Mouse (Mus musculus) midbrain, embryonic 12.5 days (tissue): ENCODE data around the gene Slc25a22. TPM values are rescaled to one million over a fixed set of nuclear protein-coding genes. Genes with fewer than 3 reads are reported as not detected.

Experiments used
- ATAC-seq: fragments of 200-750 bp; cut with Nextera tagmentation; 2 replicates; pipeline ENCODE4 v1.8.0; 2017; ENCODE audit warnings: low read depth, moderate TSS enrichment, moderate library complexity; ENCODE audit not compliant: low FRiP score
- H3K27ac ChIP-seq: fragments of 300-500 bp; sonication (generic); replicated peaks from 2 replicates; pipeline ENCODE4 v1.5.1; 2016; ENCODE audit warnings: mild to moderate bottlenecking
- H3K27me3 ChIP-seq: fragments of 300-500 bp; sonication (generic); 2 replicates; pipeline ENCODE4 v1.6.1; 2016; ENCODE audit warnings: mild to moderate bottlenecking
- H3K36me3 ChIP-seq: fragments of 300-500 bp; sonication (generic); 2 replicates; pipeline ENCODE4 v1.6.1; 2016
- H3K4me1 ChIP-seq: fragments of 300-500 bp; sonication (generic); 2 replicates; pipeline ENCODE4 v1.6.1; 2016
- H3K4me2 ChIP-seq: fragments of 300-500 bp; sonication (generic); replicated peaks from 2 replicates; pipeline ENCODE4 v1.6.1; 2016; ENCODE audit warnings: mild to moderate bottlenecking, moderate library complexity
- H3K4me3 ChIP-seq: fragments of 300-500 bp; sonication (generic); 2 replicates; pipeline ENCODE4 v1.5.1; 2016; ENCODE audit warnings: mild to moderate bottlenecking
- H3K9ac ChIP-seq: fragments of 300-500 bp; sonication (generic); replicated peaks from 2 replicates; pipeline ENCODE4 v1.6.1; 2016; ENCODE audit warnings: mild to moderate bottlenecking, moderate library complexity
- H3K9me3 ChIP-seq: fragments of 300-500 bp; sonication (generic); 2 replicates; pipeline ENCODE4 v1.6.1; 2016; ENCODE audit warnings: mild to moderate bottlenecking
- WGBS: fragments of 180-500 bp; shearing (Covaris S2); methylation state at CpG from one replicate; pipeline ENCODE4 v1.1.7; 2016; 5-methylcytosine and 5-hydroxymethylcytosine counted together
- polyA plus RNA-seq: library from polyadenylated mRNA; unstranded; fragments of >200 nt; fragmentation: Nextera tagmentation; extraction: Ambion mirVana; gene quantifications from 2 replicates; pipeline ENCODE4 v1.2.1, GENCODE M21; 2016

Gene Slc25a22
- polyA plus RNA-seq, 1 experiment from 2014 or later: 52.7 TPM

- Histone ChIP-seq H3K4me1 (peaks cover 27% of the 10 kb centered on the region), H3K27ac (no peak overlapping the region), H3K9ac (no peak overlapping the region), H3K4me2 (peak overlapping the region; percentile 54), H3K36me3 (peaks cover 15% of the 10 kb centered on the region; the same call in 1 of the 2 replicates), H3K27me3 (peaks cover 87% of the 10 kb centered on the region), H3K9me3 (no peaks in the 10 kb centered on the region), H3K4me3 (peak overlapping the region; percentile 40; the same call in 1 of the 2 replicates)
- ATAC-seq: no peak
- 19% methylated on average over 5 of the region's 5 CpGs for WGBS
These were observed 24.7 kb upstream of the Slc25a22 start for GRCm38 (mm10) chr7:141462333-141462821.

GRCm38 (mm10) chr7:141461521-141462332 is 24.0 kb upstream of the Slc25a22 start:
- H3K4me1 ChIP-seq: peaks cover 21% of the 10 kb centered on the region
- peaks cover 89% of the 10 kb centered on the region for H3K27me3 ChIP-seq
- H3K4me3 ChIP-seq: peak overlapping the region; percentile 40
- no peaks in the 10 kb centered on the region for H3K9me3 ChIP-seq
- H3K9ac ChIP-seq: peak overlapping the region; percentile 49; the same call in 1 of the 2 replicates
- peaks cover 15% of the 10 kb centered on the region; the same call in 1 of the 2 replicates for H3K36me3 ChIP-seq
- 2% methylated on average over 55 of the region's 59 CpGs for WGBS
- ATAC-seq: no peak
- peak overlapping the region; percentile 54 for H3K4me2 ChIP-seq
- H3K27ac ChIP-seq: no peak overlapping the region

DNA sequence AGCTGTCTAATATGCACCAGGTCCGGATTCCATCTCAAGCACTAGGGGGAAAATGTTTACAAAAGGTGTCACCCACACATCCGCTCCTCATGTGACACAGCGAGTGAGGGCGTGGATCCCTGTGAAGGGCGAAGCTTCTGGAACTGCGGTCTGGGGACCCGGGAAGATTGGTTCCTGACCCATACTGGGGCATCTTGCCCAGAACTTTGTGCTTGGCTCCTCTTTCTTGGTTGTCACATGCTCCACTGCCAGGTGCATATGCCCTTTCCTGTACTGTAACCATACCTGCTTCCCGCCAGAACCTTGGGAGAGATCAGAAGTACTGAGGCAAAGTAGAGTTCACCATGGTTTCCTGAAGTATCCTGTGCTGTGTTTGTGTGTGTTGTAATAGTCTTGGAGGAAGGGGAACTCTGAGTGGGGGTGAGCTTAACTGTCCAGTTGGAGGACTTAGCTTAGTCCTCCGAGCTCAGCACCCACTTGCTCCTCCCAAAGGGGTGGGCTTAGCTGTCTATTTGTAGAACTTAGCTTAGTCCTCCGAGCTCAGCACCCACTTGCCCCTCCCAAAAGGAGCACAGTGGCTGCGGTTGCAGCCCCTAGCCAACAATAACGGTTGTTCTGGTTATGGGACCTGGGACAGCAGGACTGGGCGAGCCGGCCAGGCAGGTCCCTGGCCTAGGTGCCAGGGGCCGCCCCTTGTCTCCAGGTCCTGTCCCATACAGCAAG is 22.9 kb upstream of the Slc25a22 start, which contains the start of gene Cracr2b:
Gene Cracr2b (plus strand): TSS at position 704 of the 723 bp plus-strand sequence.
- H3K9ac ChIP-seq: peak within 1 kb of the TSS; percentile 49; the same call in 1 of the 2 replicates
- WGBS: 71% methylated on average over 15 of the region's 15 CpGs
- no peak for ATAC-seq
- H3K9me3 ChIP-seq: no peaks in the 10 kb centered on the region
- peaks cover 86% of the 10 kb centered on the region for H3K27me3 ChIP-seq
- peak within 1 kb of the TSS; percentile 40 for H3K4me3 ChIP-seq
- H3K36me3 ChIP-seq: peaks cover 15% of the 10 kb centered on the region; the same call in 1 of the 2 replicates
- peak within 1 kb of the TSS; percentile 54 for H3K4me2 ChIP-seq
- H3K27ac ChIP-seq: no peak within 1 kb of the TSS
- peaks cover 27% of the 10 kb centered on the region for H3K4me1 ChIP-seq

GRCm38 (mm10) chr7:141460001-141460390 is 22.3 kb upstream of the Slc25a22 start:
- Histone ChIP-seq H3K4me2 (no peak overlapping the region), H3K9ac (no peak overlapping the region), H3K27ac (no peak overlapping the region), H3K9me3 (no peaks in the 10 kb centered on the region), H3K4me3 (no peak overlapping the region), H3K4me1 (peaks cover 27% of the 10 kb centered on the region), H3K36me3 (peaks cover 15% of the 10 kb centered on the region; the same call in 1 of the 2 replicates), H3K27me3 (peaks cover 80% of the 10 kb centered on the region)
- WGBS: 75% methylated on average over 5 of the region's 5 CpGs
- ATAC-seq: no peak

DNA sequence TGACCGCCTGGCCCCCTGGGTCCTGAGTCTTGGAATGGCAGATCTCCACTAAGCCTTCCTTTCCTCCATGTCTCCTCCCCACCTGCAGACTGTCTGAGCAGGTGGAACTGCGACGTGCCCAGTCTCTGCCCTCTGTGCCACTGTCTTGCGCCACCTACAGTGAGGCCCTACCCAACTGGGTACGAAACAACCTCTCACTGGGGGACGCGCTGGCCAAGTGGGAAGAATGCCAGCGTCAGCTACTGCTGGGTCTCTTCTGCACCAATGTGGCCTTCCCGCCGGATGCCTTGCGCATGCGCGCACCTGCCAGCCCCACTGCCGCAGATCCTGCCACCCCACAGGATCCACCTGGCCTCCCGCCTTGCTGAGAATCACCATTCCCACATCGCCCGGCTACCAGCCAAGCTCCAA is 21.6 kb upstream of the Slc25a22 start:
- no peak overlapping the region for H3K4me2 ChIP-seq
- no peak overlapping the region for H3K4me3 ChIP-seq
- peaks cover 73% of the 10 kb centered on the region for H3K27me3 ChIP-seq
- ATAC-seq: no peak
- WGBS: 95% methylated on average over 17 of the region's 17 CpGs
- H3K27ac ChIP-seq: no peak overlapping the region
- peaks cover 25% of the 10 kb centered on the region for H3K4me1 ChIP-seq
- peaks cover 15% of the 10 kb centered on the region; the same call in 1 of the 2 replicates for H3K36me3 ChIP-seq
- H3K9me3 ChIP-seq: no peaks in the 10 kb centered on the region
- H3K9ac ChIP-seq: no peak overlapping the region

GRCm38 (mm10) chr7:141458661-141459060 is 21.0 kb upstream of the Slc25a22 start:
- Histone ChIP-seq H3K9me3 (no peaks in the 10 kb centered on the region), H3K9ac (no peak overlapping the region), H3K4me3 (no peak overlapping the region), H3K27me3 (peaks cover 67% of the 10 kb centered on the region), H3K4me1 (peaks cover 24% of the 10 kb centered on the region), H3K36me3 (peaks cover 15% of the 10 kb centered on the region; the same call in 1 of the 2 replicates), H3K4me2 (no peak overlapping the region), H3K27ac (no peak overlapping the region)
- no peak for ATAC-seq
- WGBS: 92% methylated on average over 11 of the region's 11 CpGs

GRCm38 (mm10) chr7:141457986-141458660 is 20.4 kb upstream of the Slc25a22 start:
- peaks cover 15% of the 10 kb centered on the region; the same call in 1 of the 2 replicates for H3K36me3 ChIP-seq
- ATAC-seq: no peak
- H3K4me1 ChIP-seq: peaks cover 24% of the 10 kb centered on the region
- no peak overlapping the region for H3K4me2 ChIP-seq
- peaks cover 62% of the 10 kb centered on the region for H3K27me3 ChIP-seq
- H3K4me3 ChIP-seq: no peak overlapping the region
- no peak overlapping the region for H3K27ac ChIP-seq
- 75% methylated on average over 15 of the region's 15 CpGs for WGBS
- no peaks in the 10 kb centered on the region for H3K9me3 ChIP-seq
- no peak overlapping the region for H3K9ac ChIP-seq

DNA sequence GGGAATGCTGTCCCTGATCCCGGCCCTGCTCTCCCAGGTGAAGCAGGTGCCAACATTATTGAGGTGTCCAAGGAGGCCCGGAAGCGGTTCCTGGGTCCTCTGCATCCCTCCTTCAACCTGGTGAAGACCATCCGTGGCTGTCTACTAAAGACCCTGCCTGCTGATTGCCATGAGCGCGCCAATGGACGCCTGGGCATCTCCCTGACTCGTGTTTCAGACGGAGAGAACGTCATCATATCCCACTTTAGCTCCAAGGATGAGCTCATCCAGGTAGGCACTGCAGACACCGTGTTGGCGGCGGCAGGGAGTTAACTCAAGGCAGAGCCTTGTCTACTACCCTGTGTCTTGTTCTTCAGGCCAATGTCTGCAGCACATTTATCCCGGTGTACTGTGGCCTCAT is 19.5 kb upstream of the Slc25a22 start:
- H3K4me3 ChIP-seq: no peak overlapping the region
- peaks cover 53% of the 10 kb centered on the region for H3K27me3 ChIP-seq
- H3K9ac ChIP-seq: no peak overlapping the region
- ATAC-seq: no peak
- 93% methylated on average over 14 of the region's 14 CpGs for WGBS
- no peak overlapping the region for H3K27ac ChIP-seq
- peaks cover 17% of the 10 kb centered on the region for H3K36me3 ChIP-seq
- H3K4me1 ChIP-seq: peaks cover 21% of the 10 kb centered on the region
- no peaks in the 10 kb centered on the region for H3K9me3 ChIP-seq
- no peak overlapping the region for H3K4me2 ChIP-seq

DNA sequence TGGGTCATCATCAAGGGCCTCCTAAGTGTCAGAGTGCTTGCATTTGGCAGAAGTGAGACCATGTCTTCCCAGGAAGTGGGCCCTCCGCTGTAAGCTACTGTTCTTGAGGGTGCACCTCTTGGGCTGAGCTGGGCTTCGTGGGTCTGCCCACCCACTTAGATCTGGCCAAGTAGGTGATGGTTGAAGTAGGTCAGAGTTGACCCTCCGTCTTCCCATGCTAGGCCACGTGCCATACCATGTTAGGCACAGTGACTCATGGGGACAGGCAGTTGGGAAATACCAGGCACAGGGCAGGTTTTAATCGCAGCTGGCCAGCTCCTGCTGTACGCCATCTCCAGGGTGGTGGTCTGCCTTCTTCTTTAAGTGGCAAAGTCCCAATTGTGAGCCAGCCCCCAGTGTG is 19.0 kb upstream of the Slc25a22 start:
- Histone ChIP-seq H3K4me3 (no peak overlapping the region), H3K36me3 (peaks cover 22% of the 10 kb centered on the region), H3K4me1 (peaks cover 17% of the 10 kb centered on the region), H3K9me3 (no peaks in the 10 kb centered on the region), H3K27ac (no peak overlapping the region), H3K27me3 (peaks cover 48% of the 10 kb centered on the region), H3K4me2 (peak overlapping the region; percentile 95; the same call in 1 of the 2 replicates), H3K9ac (no peak overlapping the region)
- no peak for ATAC-seq
- 91% methylated on average over 6 of the region's 6 CpGs for WGBS

- peak overlapping the region; percentile 95 for H3K4me2 ChIP-seq
- WGBS: 1% methylated on average over 23 of the region's 23 CpGs
- H3K27ac ChIP-seq: peak overlapping the region; percentile 66
These were observed 18.1 kb upstream of the Slc25a22 start for GRCm38 (mm10) chr7:141455610-141456314.

More at GRCm38 (mm10) chr7:141455610-141456314, 18.1 kb upstream of the Slc25a22 start:
- ATAC-seq: peak; percentile 39
- H3K36me3 ChIP-seq: peaks cover 31% of the 10 kb centered on the region
- H3K4me3 ChIP-seq: peak overlapping the region; percentile 63
- H3K9me3 ChIP-seq: no peaks in the 10 kb centered on the region
- H3K27me3 ChIP-seq: peaks cover 38% of the 10 kb centered on the region
- peaks cover 13% of the 10 kb centered on the region for H3K4me1 ChIP-seq
- peak overlapping the region; percentile 76 for H3K9ac ChIP-seq
